Mouse (Mus musculus): ENCODE data around the gene Slc33a1.

The Slc33a1 gene

DNA sequence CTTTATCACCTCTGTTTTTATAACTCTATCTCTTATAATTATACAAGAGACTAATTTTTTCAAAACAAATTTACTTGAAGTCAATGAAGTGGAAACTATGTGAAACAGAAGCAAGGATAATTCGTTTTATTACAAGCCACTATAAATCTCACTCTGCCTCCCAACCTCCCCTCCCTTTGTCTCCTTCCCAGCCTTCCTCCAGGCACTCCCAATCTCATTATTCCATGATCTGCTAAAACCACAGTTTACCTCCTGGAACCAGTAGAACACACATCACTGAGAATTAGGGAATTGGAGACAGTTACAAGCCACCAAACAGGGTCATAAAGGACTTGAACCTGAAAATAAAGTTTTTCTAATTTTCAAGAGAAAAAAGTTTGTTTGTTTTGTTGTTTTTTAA, 67.4 kb downstream of the Slc33a1 start:
- peak; percentile 35 for DNase-seq (ENCODE audit: low spot score)

DNA sequence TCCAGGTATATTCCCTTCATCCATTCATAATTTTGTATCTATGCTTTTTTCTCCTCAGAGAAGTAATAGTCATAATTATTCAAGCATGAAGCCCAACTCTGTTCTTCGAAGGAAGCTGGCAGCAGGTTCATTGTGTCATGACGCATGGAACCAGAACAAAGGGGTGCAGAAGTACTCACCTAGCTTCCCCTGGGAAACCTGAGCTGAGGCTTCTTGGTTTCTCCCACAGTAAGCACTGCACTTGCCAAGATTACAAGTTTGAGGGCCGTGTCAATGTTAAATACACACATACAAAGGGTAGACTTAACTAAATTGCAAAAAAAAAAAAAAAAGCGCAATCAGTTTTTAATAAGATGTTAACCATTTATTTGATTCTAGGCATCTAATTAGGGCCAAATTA, 68.3 kb downstream of the Slc33a1 start:
- DNase-seq (ENCODE audit: low spot score): no peak

DNA sequence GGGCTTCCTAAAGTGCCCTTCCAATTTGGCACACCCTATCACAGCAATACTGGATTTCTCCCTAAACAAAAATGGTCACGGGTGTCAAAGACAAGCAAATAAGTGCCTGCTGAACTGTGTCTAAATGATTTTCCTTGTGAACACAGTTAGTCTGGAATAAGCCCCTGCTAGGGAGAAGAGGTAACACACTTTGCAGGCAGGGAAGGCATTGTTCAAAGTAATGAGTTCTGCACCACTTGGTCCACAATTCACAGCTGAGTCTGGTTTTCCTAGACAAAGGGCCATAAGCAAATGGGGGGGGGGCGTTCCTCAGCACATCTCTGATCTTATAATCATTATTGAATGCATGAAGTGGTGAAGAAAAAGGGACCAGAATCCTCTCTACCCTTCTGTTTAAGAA, 68.8 kb downstream of the Slc33a1 start:
- DNase-seq (ENCODE audit: low spot score): no peak

DNA sequence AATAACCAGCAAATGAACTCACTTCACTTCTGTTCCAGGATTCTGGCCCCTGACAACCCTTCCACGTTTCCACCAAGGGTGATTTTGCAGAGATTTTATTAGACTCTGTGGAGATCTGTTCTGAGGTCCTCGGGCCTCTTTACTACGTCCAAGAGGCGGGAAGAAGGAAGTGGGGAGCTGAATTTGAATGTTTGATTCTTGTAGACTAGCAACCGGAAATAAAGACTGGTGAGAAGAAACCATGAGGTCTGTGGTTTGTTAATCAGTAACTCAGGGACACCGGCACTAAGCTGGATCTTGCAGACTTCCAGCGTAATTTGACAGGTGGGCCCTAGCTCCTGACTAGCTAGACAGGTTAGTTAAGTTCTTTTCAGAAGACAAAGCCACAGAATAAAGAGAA, 70.9 kb downstream of the Slc33a1 start:
- DNase-seq (ENCODE audit: low spot score): no peak

DNA sequence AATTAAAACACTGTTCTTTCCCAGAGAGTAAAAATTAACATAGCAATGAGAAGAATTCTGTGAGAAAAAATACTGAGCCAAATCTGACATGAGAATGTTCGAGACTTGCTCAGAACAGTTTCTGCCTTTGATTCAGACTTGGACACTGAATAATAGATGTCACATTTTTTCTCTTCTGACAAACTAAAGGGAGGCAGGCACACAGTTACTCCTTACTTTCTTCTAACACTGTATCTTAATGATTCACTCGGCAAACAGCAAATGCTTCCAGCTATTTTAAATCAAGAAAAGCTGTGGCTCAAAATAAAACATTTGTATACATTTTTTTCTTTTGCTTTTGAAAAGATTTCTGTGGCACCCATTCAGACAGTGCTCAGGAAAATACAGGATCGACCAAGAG, 72.4 kb downstream of the Slc33a1 start:
- no peak for DNase-seq (ENCODE audit: low spot score)
